Mouse (Mus musculus) urinary bladder, postnatal 10 days (tissue): Measurements from ENCODE around the gene Pkp3.

Experiments
- DNase-seq: peaks from one replicate; pipeline ENCODE4 v3.0.0; 2022; ENCODE audit warnings: low spot score

The Pkp3 gene

DNA sequence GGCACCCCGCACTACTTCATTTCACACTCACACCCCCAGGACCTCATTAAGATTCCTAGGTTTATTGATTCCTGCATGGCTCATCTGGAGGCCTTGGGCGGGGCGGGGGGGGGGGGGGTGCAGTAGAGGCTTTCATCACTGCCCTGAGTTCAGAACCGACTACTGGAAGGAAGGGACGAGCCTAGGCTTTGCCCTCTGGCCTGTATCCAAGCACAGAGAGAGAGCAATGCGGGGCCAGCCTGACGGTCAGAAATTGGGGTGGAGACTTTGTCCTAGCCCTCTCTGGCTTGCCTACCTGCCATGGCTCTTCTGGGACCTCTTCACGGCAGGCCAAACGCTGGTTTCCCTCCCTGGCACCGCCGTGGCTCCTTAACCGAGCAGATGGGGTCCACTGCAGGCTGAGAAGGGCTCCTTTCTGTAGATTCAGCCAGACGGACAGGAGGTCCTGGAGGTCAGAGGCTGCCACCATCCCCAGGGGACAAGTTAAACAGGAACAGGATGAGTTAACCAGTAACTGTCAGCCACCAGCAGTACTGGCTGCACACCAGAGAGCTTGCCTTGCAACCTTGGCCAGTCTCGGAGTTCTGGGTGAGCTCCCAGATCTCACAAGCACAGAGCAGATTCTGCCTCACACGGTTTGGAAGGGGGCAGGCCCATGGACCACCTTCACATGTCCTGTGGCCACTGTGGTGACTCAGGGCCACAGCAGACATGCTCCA, 16.6 kb downstream of the Pkp3 start:
- DNase-seq = no peak

DNA sequence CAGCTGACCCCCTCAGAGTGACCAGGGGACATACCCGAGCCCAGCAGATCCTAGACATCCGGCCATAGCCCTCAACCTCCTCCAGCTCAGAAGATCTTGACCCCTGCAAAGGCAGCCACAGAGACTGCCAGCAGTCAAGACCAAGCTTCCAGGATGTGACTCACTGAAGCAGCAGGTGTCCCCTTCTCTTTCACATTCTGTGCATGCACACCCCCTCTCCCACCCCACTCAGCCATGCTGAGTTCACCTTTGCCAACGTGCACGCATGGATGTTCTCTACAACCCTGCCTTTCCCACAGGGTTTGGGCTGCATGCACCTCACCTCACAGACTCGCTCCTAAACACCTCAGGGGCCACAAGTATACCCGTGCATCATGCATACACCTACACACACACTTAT, 18.0 kb downstream of the Pkp3 start:
- no peak for DNase-seq

DNA sequence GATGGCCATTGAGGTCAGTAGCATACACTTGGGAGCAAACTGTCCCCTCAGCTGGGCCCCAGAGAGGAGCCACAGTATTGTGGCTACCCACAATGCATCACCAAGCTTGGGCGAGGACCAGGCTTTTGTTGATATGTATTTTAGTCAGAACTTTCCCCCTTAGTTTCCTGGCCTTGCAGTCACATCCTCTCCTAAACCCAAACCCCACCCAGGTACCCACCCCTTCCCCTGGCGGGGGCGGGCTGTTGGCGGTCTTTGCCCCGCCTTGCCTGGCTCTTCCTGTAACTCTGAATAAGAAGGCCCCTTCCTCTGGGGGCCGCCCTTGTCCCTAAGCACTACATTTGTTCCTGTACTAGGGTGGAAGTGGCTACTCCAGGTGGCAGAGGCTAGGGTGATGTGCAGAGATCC, 18.6 kb downstream of the Pkp3 start:
- DNase-seq = no peak

- no peak for DNase-seq
Measured at GRCm38 (mm10) chr7:141097177-141097576, 19.2 kb downstream of the Pkp3 start.

GRCm38 (mm10) chr7:141099911-141100691, 22.1 kb downstream of the Pkp3 start, which contains the start of gene Sigirr:
TSS of gene Sigirr (minus strand) at chr7:141100572.
- DNase-seq = no peak

DNA sequence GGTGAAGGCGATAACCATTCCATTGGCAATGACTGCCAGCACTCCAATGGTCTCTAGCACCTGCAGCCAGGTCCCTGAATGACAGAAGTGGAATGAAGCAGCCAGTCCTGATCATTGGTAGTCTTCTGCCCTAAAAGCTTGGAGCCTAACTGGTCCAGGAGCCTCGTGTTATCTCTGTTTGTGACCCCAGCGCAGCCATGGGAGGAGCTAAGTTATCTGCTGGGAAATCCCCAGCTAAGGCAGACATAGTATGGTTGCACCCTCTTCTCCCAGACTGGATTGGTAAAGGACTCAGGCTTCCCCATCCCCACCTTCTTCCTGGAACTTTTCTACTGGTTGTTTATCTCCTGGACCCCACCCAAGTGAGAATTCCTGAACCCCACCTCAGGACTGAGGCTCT, 25.1 kb downstream of the Pkp3 start:
- DNase-seq = no peak

- no peak for DNase-seq
Measured at GRCm38 (mm10) chr7:141115874-141116273, 37.9 kb downstream of the Pkp3 start.

DNA sequence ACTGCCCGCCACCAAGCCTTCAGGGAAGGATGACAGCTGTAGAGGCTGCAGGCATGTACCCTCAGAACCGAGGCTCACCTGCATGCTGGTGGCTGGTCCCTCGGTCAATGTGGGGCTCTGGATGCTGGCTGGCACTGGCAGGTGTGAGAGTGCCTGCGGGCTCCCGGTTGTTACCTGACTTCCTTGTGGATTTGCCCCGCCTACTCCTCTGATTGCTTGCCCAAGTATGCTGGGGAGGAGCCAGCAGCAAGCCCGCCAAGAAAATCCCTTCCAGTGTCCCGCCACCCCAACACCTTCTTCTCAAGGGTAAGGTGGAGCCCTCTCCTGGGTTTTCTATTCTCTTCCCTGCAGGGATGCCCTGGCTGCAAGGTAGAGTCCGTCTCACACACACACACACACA, 39.6 kb downstream of the Pkp3 start, which contains the start of gene Ano9:
Gene Ano9, minus strand, starts transcription at position 171 of the 400 bp plus-strand sequence.
- DNase-seq = no peak

GRCm38 (mm10) chr7:141119487-141119886, 41.5 kb downstream of the Pkp3 start:
- DNase-seq = no peak

- DNase-seq = no peak
Measured at GRCm38 (mm10) chr7:141120605-141121004, 42.6 kb downstream of the Pkp3 start.

DNA sequence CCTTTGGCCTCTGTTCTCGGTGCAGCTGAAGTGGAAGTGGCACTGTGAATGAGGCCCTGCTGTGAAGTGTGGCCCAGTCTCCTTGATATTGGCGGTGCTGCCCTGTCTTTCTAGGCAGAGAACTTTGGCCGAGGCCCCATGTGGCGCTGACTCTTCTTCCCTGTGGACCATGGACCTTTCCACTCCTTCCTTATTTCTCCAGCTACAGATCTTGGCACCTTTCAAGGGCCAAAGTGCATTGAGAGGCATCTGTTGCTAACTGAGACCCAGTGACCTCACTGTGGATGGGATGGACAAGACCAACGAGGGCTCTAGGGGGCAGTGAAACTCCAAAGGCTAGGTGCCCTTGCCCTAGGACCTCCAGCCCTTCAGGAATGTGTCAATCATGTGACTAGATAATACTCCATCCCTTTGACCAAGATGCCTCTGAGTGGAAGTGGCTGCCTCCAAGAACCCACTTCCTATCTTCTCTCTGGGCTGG, 43.1 kb downstream of the Pkp3 start:
- no peak for DNase-seq

DNA sequence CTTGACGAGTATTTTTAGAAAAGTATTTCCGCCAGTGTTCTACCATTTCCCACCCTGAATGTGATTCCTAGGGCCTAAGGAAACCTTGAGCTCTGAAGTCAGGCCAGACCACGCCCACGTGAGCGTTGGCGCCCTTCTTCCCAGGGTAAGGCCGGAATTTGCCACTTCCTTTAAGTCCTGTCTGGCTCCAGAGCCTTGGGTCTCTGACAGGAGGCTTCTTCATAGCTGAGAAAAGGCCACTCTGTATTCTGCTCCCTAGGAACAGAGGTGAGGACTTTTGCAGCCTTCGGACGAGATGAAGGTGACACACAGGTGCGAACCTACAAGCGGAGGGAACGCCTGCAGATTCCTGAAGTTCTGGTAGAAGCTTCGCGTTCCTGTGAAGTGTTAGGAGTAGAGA, 44.2 kb downstream of the Pkp3 start, which contains the start of gene Ptdss2:
Gene Ptdss2, plus strand, starts transcription at position 138 of the 400 bp plus-strand sequence.
- no peak for DNase-seq

DNA sequence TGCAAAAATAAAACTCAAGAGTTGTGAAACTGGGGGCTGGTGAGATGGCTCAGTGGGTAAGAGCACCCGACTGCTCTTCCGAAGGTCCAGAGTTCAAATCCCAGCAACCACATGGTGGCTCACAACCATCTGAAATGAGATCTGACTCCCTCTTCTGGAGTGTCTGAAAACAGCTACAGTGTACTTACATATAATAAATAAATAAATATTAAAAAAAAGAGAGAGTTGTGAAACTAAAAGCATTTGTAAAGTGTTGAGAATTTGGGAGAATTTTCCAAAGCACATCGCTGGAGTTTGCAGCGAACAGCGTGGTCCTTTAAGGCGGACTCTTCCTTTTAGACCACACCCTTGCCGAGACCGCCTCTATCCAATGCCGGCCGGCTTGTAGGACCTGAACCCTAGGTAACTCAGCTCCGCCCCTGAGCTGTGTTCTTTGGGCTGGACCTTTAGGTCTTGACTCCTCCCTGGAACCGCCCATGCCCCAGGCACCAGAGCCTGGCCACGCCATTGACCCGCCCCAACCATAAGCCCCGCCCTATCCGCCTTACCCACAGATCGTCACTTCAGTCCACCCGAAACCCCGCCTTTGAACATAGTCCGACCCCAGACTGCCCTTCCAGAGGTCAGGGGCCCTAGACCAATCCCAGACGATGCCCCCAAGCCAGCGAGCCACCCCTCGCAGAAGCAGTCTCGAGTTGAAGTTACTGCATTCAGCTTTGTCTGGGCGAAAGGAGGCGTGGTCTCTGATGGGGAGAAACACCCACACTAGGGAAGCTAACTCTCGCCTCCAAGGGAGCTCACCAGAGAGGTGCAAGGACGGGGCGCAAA, 44.9 kb downstream of the Pkp3 start:
- peak; percentile 61 for DNase-seq

DNA sequence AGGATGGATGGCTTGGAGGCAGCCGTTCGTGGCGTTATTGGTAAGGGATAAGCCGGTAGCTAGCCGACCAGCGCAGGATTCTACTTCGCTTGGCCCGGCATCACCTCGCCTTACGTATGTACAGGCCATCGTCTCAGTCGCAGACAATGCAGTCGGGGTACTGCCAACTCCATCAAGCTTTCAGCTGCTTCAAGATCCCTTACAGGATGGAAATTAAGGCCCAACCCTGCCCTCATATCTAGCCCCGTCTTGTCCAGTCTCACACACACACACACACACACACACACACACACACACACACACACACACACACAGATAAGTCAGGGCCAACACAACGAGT, 45.5 kb downstream of the Pkp3 start:
- no peak for DNase-seq

GRCm38 (mm10) chr7:141131024-141131820, 53.2 kb downstream of the Pkp3 start:
- peak; percentile 55 for DNase-seq

DNA sequence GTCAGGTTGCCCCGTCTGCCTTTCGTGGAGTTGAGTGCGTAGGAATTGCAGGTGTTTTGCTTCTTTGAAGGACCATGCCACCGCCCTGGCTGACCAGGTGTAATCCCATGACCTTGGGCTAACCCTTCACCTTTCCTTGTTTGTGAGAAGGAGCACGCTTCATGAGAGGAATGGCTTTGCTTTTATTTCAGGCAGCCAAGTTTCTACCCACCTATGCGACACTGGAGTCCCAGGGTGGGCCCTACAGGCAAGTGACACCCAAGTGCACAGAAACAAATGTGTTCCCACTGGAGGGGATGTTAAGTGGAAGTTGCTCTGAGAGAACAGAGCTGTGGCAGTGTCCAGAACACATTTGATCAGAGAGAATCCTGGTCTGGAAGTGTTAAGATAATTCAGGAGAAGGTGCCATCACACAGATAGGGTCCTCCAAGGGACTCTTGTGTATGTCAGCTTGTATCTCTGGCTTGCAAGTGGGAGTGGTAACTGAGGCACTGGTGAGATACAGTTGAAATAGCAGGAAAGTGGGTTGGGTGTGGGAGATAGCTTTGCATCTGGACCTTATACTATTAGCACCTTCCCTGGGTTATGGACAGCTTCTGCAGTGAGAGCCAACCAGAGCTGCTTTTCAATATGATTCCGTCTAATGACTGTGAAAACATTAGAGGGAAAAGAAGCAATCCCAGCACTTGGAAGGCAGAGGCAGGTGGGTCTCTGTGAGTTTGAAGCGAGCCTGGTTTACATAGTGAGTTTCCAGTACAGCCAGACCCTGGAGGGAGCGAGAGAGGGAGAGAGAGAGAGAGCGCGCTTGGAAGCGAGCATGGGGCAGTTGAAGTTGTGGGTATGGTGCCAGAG, 54.1 kb downstream of the Pkp3 start:
- DNase-seq = no peak
